Mouse (Mus musculus): ENCODE measurements around the gene Gm20388. TPM values are rescaled to one million over a fixed set of nuclear protein-coding genes. Genes with fewer than 3 reads are reported as not detected.
"Not testable (repeated sequence)": the region's sequence is repeated elsewhere in the genome, so short reads cannot be mapped to it uniquely, and the experiment has no call there.

Gm20388 gene
- polyA plus RNA-seq, 1 experiment = not detected

GRCm38 (mm10) chr8:121431499-121431898 lies 1520.9 kb downstream of the Gm20388 start:
- WGBS = 74% methylated on average over 8 of the region's 8 CpGs
- Histone ChIP-seq H3K27ac (ENCODE audit: insufficient read depth, low read depth, low read length) (no peak overlapping the region), H3K4me1 (ENCODE audit: control insufficient read depth, insufficient read depth, low read length) (peaks cover 4% of the 10 kb centered on the region; the same call in 1 of the 2 replicates), H3K4me3 (ENCODE audit: insufficient read depth, low read depth, low read length) (no peak overlapping the region)
- TF ChIP-seq POLR2A (IDR thresholded peaks at IDR 0.05; ENCODE audit: insufficient read depth, low read depth, low read length) (no peak), CTCF (IDR thresholded peaks at IDR 0.05; ENCODE audit: insufficient read depth, low read depth, low read length) (no peak)

DNA sequence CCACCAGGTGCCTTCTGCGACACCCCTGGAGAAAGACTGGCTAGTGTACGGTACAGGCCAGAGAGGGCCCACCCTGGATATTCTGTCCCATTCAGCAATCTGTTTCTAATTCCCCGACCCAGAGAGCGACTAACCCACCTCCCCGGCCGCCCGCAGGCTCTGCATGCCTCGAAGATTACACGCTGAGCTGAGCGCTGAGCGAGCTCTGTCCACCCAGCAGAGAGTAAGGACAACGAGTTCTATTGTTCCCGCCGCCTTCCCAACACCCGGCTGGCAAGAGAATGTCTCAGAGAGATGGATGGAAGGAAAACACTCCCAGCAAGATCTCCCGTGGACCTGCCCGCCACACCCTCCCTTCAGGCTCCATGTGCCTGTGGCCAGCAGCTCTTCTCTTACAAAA lies 1522.8 kb downstream of the Gm20388 start:
- WGBS = 36% methylated on average over 17 of the region's 17 CpGs
- peaks cover 4% of the 10 kb centered on the region; the same call in 1 of the 2 replicates for H3K4me1 ChIP-seq (ENCODE audit: control insufficient read depth, insufficient read depth, low read length)
- no peak overlapping the region for H3K4me3 ChIP-seq (ENCODE audit: insufficient read depth, low read depth, low read length)
- H3K27ac ChIP-seq (ENCODE audit: insufficient read depth, low read depth, low read length) = no peak overlapping the region
- TF ChIP-seq POLR2A (IDR thresholded peaks at IDR 0.05; ENCODE audit: insufficient read depth, low read depth, low read length) = no peak

DNA sequence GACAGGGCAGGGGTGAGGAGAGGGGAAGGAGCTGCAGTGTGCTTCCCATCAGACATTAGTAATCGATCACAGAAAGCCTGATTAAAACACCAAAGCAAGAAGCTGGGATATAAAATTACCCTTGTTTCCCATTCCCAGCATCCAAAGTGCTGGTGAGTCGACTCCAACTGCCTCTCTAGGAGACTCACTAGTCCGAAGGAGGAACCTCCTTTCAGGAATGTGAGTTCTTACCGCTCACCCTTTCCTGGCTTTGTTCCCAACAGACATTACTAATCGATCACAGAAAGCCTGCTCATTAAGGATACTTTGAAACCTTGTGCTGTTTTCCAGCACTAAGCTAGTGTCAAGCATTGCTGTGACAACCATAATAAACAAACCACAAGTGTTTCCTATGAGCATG lies 1526.0 kb downstream of the Gm20388 start:
- no peak for TF ChIP-seq POLR2A (IDR thresholded peaks at IDR 0.05; ENCODE audit: insufficient read depth, low read depth, low read length)
- no peak for TF ChIP-seq CTCF (IDR thresholded peaks at IDR 0.05; ENCODE audit: insufficient read depth, low read depth, low read length)
- Histone ChIP-seq H3K4me3 (ENCODE audit: insufficient read depth, low read depth, low read length) (no peak overlapping the region), H3K4me1 (ENCODE audit: control insufficient read depth, insufficient read depth, low read length) (peaks cover 4% of the 10 kb centered on the region; the same call in 1 of the 2 replicates), H3K27ac (ENCODE audit: insufficient read depth, low read depth, low read length) (no peak overlapping the region)
- WGBS = 48% methylated on average over 5 of the region's 5 CpGs

DNA sequence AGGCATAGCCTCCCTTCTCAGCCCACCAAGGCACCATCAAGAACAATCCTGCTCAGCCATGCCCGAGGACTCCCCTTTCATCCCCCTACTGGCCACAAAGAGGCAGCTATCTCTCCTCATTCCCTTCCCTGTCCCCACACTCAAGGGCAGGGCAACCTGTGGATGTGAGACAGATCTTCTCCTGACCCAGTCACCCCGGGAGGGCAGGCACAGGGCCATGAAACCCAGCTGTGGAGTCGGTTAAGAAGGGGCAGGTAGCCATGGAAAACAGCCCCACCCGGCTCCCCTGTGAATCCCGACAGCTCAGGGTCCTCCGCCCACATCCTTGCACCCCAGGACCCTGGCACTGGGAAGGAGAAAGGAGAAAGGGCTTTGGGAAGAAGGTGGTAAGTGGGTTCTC lies 1526.9 kb downstream of the Gm20388 start:
- TF ChIP-seq POLR2A (IDR thresholded peaks at IDR 0.05; ENCODE audit: insufficient read depth, low read depth, low read length) = no peak
- no peak for TF ChIP-seq CTCF (IDR thresholded peaks at IDR 0.05; ENCODE audit: insufficient read depth, low read depth, low read length)
- 71% methylated on average over 6 of the region's 6 CpGs for WGBS
- Histone ChIP-seq H3K4me1 (ENCODE audit: control insufficient read depth, insufficient read depth, low read length) (peaks cover 4% of the 10 kb centered on the region; the same call in 1 of the 2 replicates), H3K27ac (ENCODE audit: insufficient read depth, low read depth, low read length) (no peak overlapping the region), H3K4me3 (ENCODE audit: insufficient read depth, low read depth, low read length) (no peak overlapping the region)

DNA sequence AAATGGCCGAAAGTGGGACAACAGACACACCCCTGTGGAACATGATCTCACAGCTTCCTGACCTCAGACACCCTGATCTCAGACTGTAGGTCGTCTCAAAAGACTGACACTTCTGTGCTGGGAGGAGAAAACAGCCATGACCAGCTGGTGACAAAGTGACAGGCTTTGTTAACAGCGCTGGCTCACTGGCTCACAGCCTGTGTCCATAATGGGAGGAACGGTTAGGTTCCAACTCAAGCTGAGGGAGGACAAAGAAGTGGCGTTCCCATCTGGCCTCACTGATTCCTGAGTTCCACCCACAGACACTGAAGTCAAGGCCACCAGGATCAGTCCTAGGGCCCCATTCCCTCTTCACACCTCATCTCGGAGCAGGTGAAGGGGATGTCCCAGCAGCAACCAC lies 1527.5 kb downstream of the Gm20388 start:
- peaks cover 2% of the 10 kb centered on the region; the same call in 1 of the 2 replicates for H3K4me1 ChIP-seq (ENCODE audit: control insufficient read depth, insufficient read depth, low read length)
- H3K27ac ChIP-seq (ENCODE audit: insufficient read depth, low read depth, low read length) = no peak overlapping the region
- TF ChIP-seq POLR2A (IDR thresholded peaks at IDR 0.05; ENCODE audit: insufficient read depth, low read depth, low read length) (no peak), CTCF (IDR thresholded peaks at IDR 0.05; ENCODE audit: insufficient read depth, low read depth, low read length) (no peak)
- WGBS = 43% methylated on average over 6 of the region's 6 CpGs
- no peak overlapping the region for H3K4me3 ChIP-seq (ENCODE audit: insufficient read depth, low read depth, low read length)

DNA sequence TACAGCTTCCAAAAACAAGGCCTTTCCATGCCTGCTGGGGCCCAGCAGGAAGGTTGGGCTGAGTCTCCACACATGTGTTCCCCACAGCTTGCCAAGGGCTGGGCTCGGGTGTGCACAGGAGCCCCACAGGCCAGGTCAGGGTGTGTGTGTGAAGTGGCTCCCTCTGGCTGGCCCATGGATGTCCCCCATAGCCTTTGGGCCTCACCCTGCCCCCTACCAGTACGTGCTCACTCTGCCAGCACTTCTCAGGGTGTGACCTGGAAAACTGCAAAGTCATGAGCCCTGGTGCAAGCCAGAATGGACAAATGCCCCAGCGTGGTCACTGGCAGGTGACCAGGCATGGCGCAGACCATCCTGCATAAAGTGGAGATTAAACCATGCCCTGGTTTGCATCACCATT lies 1528.7 kb downstream of the Gm20388 start:
- 86% methylated on average over 4 of the region's 4 CpGs for WGBS
- Histone ChIP-seq H3K4me3 (ENCODE audit: insufficient read depth, low read depth, low read length) (no peak overlapping the region), H3K27ac (ENCODE audit: insufficient read depth, low read depth, low read length) (no peak overlapping the region), H3K4me1 (ENCODE audit: control insufficient read depth, insufficient read depth, low read length) (no peaks in the 10 kb centered on the region)
- TF ChIP-seq CTCF (IDR thresholded peaks at IDR 0.05; ENCODE audit: insufficient read depth, low read depth, low read length) (no peak), POLR2A (IDR thresholded peaks at IDR 0.05; ENCODE audit: insufficient read depth, low read depth, low read length) (no peak)

- no peak for TF ChIP-seq POLR2A (IDR thresholded peaks at IDR 0.05; ENCODE audit: insufficient read depth, low read depth, low read length)
- TF ChIP-seq CTCF (IDR thresholded peaks at IDR 0.05; ENCODE audit: insufficient read depth, low read depth, low read length) = no peak
- WGBS = 70% methylated on average over 7 of the region's 7 CpGs
- H3K27ac ChIP-seq (ENCODE audit: insufficient read depth, low read depth, low read length) = no peak overlapping the region
- H3K4me1 ChIP-seq (ENCODE audit: control insufficient read depth, insufficient read depth, low read length) = peaks cover 10% of the 10 kb centered on the region
- no peak overlapping the region for H3K4me3 ChIP-seq (ENCODE audit: insufficient read depth, low read depth, low read length)
These were observed 1532.7 kb downstream of the Gm20388 start for GRCm38 (mm10) chr8:121443361-121443760.

- not testable (repeated sequence) for H3K4me1 ChIP-seq (ENCODE audit: control insufficient read depth, insufficient read depth, low read length); H3K27ac ChIP-seq (ENCODE audit: insufficient read depth, low read depth, low read length); H3K4me3 ChIP-seq (ENCODE audit: insufficient read depth, low read depth, low read length)
- 94% methylated on average over 1 of the region's 1 CpGs for WGBS
These were observed 1533.9 kb downstream of the Gm20388 start for GRCm38 (mm10) chr8:121444521-121444920.

DNA sequence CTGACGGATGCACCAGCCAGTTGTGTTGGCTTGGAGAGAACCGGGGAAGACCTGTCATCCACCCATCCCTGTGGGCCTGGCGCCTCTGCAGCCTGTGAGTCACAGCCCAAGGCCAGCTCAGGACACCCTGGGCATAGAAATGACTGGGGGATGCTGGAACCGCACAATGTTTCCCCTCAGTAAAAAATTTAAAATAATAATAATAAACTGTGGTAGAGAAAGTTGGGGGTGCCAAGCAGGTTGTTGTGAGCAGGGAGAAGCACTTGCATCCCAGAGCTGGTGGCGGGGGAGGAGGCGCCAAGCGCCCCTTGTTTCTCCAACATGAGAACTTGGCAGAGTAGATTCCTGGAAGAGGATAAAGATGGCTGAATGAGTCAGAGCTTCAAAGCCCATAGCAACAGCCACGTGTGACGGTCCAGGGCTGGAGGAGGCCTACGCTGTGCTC lies 1534.4 kb downstream of the Gm20388 start:
- no peak overlapping the region for H3K4me3 ChIP-seq (ENCODE audit: insufficient read depth, low read depth, low read length)
- peaks cover 10% of the 10 kb centered on the region for H3K4me1 ChIP-seq (ENCODE audit: control insufficient read depth, insufficient read depth, low read length)
- TF ChIP-seq CTCF (IDR thresholded peaks at IDR 0.05; ENCODE audit: insufficient read depth, low read depth, low read length) = no peak
- TF ChIP-seq POLR2A (IDR thresholded peaks at IDR 0.05; ENCODE audit: insufficient read depth, low read depth, low read length) = no peak
- H3K27ac ChIP-seq (ENCODE audit: insufficient read depth, low read depth, low read length) = no peak overlapping the region
- 67% methylated on average over 10 of the region's 10 CpGs for WGBS

- peaks cover 10% of the 10 kb centered on the region for H3K4me1 ChIP-seq (ENCODE audit: control insufficient read depth, insufficient read depth, low read length)
- WGBS = 93% methylated on average over 12 of the region's 12 CpGs
- TF ChIP-seq CTCF (IDR thresholded peaks at IDR 0.05; ENCODE audit: insufficient read depth, low read depth, low read length) = no peak
- TF ChIP-seq POLR2A (IDR thresholded peaks at IDR 0.05; ENCODE audit: insufficient read depth, low read depth, low read length) = no peak
- no peak overlapping the region for H3K27ac ChIP-seq (ENCODE audit: insufficient read depth, low read depth, low read length)
- H3K4me3 ChIP-seq (ENCODE audit: insufficient read depth, low read depth, low read length) = no peak overlapping the region
These were observed 1535.5 kb downstream of the Gm20388 start for GRCm38 (mm10) chr8:121446133-121446532.

All from olfactory bulb, adult 2 months (tissue).